Mouse (Mus musculus) kidney, postnatal 0 days (tissue): ENCODE measurements at regions not wholly inside any gene's neighbourhood (a gene's known extent, or its start where the extent isn't known, plus 50 kb on each side); places are given as distances from the start of the nearest gene placed in this dataset.
A peak's percentile ranks its signal among the peaks of the same experiment; 100 is the strongest.

Experiments
- ATAC-seq: fragments of 200-750 bp; cut with Nextera tagmentation; replicated peaks from 2 replicates; pipeline ENCODE4 v1.8.0; 2017; ENCODE audit warnings: low read depth, moderate number of reproducible peaks, moderate TSS enrichment, moderate library complexity; ENCODE audit not compliant: low FRiP score
- DNase-seq: peaks from one replicate; pipeline ENCODE4 v3.0.0-alpha.2; 2016; ENCODE audit warnings: low spot score
- H3K27ac ChIP-seq: fragments of 300-500 bp; sonication (generic); 2 replicates; pipeline ENCODE4 v1.5.1; 2014; ENCODE audit warnings: mild to moderate bottlenecking
- H3K27me3 ChIP-seq: fragments of 300-500 bp; sonication (generic); 2 replicates; pipeline ENCODE4 v1.6.1; 2014; ENCODE audit warnings: low read length, mixed read lengths; ENCODE audit not compliant: insufficient read depth
- H3K36me3 ChIP-seq: fragments of 300-500 bp; sonication (generic); 2 replicates; pipeline ENCODE4 v1.6.1; 2014; ENCODE audit warnings: low read length, mixed read lengths; ENCODE audit not compliant: insufficient read depth
- H3K4me1 ChIP-seq: fragments of 300-500 bp; sonication (generic); replicated peaks from 2 replicates; pipeline ENCODE4 v1.6.1; 2014; ENCODE audit warnings: antibody characterized with exemption, low read length, mixed read lengths; ENCODE audit not compliant: insufficient read depth
- H3K4me2 ChIP-seq: fragments of 300-500 bp; sonication (generic); 2 replicates; pipeline ENCODE4 v1.6.1; 2014; ENCODE audit warnings: mild to moderate bottlenecking, low read length, moderate library complexity, mixed read lengths
- H3K4me3 ChIP-seq: fragments of 300-500 bp; sonication (generic); replicated peaks from 2 replicates; pipeline ENCODE4 v1.5.1; 2014; ENCODE audit warnings: low read depth, low read length
- H3K9ac ChIP-seq: fragments of 300-500 bp; sonication (generic); 2 replicates; pipeline ENCODE4 v1.6.1; 2014; ENCODE audit warnings: low read depth, low read length
- H3K9me3 ChIP-seq: fragments of 300-500 bp; sonication (generic); replicated peaks from 2 replicates; pipeline ENCODE4 v1.6.1; 2016; ENCODE audit warnings: low read length, inconsistent platforms, mixed read lengths
- CTCF ChIP-seq: IDR thresholded peaks from 2 replicates; pipeline ENCODE4 v1.5.1; 2016; ENCODE audit warnings: antibody characterized with exemption, low read depth, mild to moderate bottlenecking, moderate library complexity
- WGBS: fragments of 180-500 bp; shearing (Covaris S2); extraction: QIAGEN DNeasy Blood & Tissue Kit; methylation state at CpG from one replicate; pipeline ENCODE4 v1.1.7; 2014; 5-methylcytosine and 5-hydroxymethylcytosine counted together

DNA sequence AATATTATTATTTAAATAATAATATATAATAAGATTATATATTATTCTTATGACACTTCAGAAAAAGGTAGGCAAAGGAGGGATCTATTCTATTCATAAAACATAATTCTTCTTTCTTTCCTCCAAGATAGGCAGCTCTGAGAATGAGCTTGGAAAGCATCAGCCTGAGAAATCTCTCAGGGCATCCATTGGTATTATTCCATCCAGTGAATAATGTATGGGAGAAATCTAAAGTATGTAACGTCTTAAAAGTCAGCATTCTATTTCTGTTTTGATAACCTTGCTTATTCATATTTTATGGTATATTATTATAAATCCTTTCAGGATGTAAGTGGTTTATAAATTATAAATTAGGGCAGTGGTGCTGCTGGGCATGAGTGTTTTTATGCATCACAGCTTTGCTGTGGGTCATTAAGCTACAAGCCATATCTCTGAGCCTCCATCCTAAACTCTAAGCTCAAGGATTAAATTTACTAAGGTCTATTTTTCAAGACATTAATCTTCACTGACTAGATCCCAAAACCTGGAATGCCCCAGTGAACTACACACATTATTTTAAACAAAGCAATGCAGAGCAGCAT lies 766.9 kb upstream of the Luzp2 start:
- DNase-seq (peak; percentile 7), ATAC-seq (no peak)
- Histone ChIP-seq H3K4me3 (no peak overlapping the region), H3K36me3 (no peaks in the 10 kb centered on the region), H3K4me1 (no peaks in the 10 kb centered on the region), H3K9ac (no peak overlapping the region), H3K27me3 (no peaks in the 10 kb centered on the region), H3K4me2 (no peak overlapping the region), H3K9me3 (no peaks in the 10 kb centered on the region), H3K27ac (no peak overlapping the region)
- 30% methylated on average over 1 of the region's 1 CpGs for WGBS
- no peak for TF ChIP-seq CTCF

DNA sequence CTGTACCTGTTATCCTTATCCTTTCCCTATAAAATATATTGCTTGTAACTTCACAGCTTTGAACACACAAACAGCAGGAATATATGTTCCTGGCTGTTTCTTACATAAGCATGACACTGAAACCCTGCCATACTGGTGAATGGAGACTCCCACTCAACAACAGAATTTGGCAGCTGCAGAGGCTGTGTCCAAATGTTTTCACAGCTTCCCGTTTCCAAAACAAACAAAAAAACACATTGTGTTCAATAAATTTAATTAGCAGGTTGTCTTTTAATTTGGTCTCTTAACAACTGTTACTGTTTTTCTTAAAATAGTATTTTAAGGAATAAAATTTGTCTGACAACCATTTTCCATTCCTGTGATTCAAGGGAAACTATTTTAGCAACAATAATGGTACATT lies 718.3 kb upstream of the Luzp2 start:
- 20% methylated on average over 1 of the region's 1 CpGs for WGBS
- H3K4me2 ChIP-seq = no peak overlapping the region
- TF ChIP-seq CTCF = no peak
- no peaks in the 10 kb centered on the region for H3K4me1 ChIP-seq
- no peak overlapping the region for H3K9ac ChIP-seq
- no peaks in the 10 kb centered on the region for H3K27me3 ChIP-seq
- DNase-seq (peak; percentile 12), ATAC-seq (no peak)
- no peak overlapping the region for H3K4me3 ChIP-seq
- H3K9me3 ChIP-seq = no peaks in the 10 kb centered on the region
- H3K36me3 ChIP-seq = no peaks in the 10 kb centered on the region
- no peak overlapping the region for H3K27ac ChIP-seq

DNA sequence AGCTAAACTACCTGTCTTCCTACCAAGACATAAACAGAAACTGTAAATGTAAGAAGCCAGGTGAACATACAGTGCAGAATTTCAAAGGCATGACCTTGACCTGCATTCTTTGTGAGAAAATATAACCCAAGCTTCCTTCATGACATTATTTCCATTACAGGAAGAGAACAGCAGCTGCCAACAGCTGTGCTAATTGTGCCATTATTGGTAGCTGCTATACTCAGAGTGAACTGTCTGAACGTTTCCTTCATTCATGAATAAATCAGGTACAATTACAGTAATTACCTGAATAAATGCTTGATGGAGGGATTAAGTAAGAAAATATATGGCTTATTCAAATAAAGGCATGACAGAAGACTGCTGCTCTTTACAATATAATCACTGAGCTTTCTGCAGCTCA lies 696.3 kb upstream of the Luzp2 start:
- H3K27me3 ChIP-seq = no peaks in the 10 kb centered on the region
- H3K4me1 ChIP-seq = no peaks in the 10 kb centered on the region
- ATAC-seq (no peak), DNase-seq (no peak)
- no peak overlapping the region for H3K27ac ChIP-seq
- no peak overlapping the region for H3K9ac ChIP-seq
- H3K36me3 ChIP-seq = no peaks in the 10 kb centered on the region
- no peaks in the 10 kb centered on the region for H3K9me3 ChIP-seq
- WGBS = 16% methylated on average over 1 of the region's 1 CpGs
- H3K4me3 ChIP-seq = no peak overlapping the region
- TF ChIP-seq CTCF = no peak
- no peak overlapping the region for H3K4me2 ChIP-seq

DNA sequence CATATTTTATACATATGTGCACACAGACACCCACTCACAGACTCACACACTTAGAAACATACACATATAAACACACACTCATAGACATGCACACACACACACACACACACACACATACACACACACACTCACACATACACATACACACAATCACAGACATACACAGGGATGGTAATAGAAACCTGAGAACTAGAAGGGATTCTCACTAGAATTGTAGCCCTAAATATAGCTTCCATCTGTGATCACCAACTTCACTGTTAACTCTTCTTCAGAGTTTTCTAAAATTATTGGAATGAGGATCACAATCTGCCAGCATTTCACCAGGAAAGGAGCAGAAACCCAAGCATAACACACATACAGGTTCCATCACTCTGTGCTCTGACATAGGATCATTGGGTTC lies 684.4 kb upstream of the Luzp2 start:
- TF ChIP-seq CTCF = no peak
- Histone ChIP-seq H3K9me3 (no peaks in the 10 kb centered on the region), H3K4me2 (no peak overlapping the region), H3K4me1 (no peaks in the 10 kb centered on the region), H3K36me3 (no peaks in the 10 kb centered on the region), H3K27me3 (no peaks in the 10 kb centered on the region), H3K9ac (no peak overlapping the region), H3K27ac (no peak overlapping the region), H3K4me3 (no peak overlapping the region)
- no peak for ATAC-seq
- DNase-seq = no peak

DNA sequence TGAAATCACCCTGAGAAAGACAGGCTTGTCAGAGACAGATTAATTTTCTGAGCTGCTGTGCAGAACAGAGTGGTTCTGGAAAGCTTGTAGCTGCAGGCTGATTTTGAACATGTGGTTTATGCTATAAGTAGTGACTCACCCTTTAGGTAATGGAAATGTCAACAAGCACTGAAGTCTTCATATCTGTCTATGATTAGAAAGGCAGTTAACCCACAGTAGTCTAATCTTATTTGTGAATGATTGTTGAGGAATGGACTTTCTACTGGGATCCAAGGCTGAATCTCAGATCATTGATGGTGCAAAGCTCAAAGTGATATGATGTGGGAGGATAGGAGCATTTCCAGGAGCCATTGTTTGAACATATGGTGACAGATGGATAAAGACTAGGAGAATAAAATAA lies 635.3 kb upstream of the Luzp2 start:
- H3K4me1 ChIP-seq = no peaks in the 10 kb centered on the region
- no peak for TF ChIP-seq CTCF
- no peak for ATAC-seq

More for the DNA sequence above, 635.3 kb upstream of the Luzp2 start:
- Histone ChIP-seq H3K36me3 (no peaks in the 10 kb centered on the region), H3K9me3 (no peaks in the 10 kb centered on the region), H3K4me3 (no peak overlapping the region), H3K27ac (no peak overlapping the region), H3K4me2 (no peak overlapping the region), H3K27me3 (no peaks in the 10 kb centered on the region), H3K9ac (no peak overlapping the region)
- no peak for DNase-seq
